Mouse (Mus musculus): Measurements from ENCODE around the gene Irf1.
A peak's percentile ranks its signal among the peaks of the same experiment; 100 is the strongest.
"Not testable (repeated sequence)": the region's sequence is repeated elsewhere in the genome, so short reads cannot be mapped to it uniquely, and the experiment has no call there.

Irf1 gene

GRCm38 (mm10) chr11:53769760-53770124 is at the start of gene Irf1:
TSS of gene Irf1 (plus strand) at chr11:53770014.
- DNase-seq (ENCODE audit: low read depth, low spot score), result peak; percentile 87

GRCm38 (mm10) chr11:53720715-53721114 is 49.1 kb upstream of the Irf1 start, which contains the start of gene Il5:
TSS of gene Il5 (plus strand) at chr11:53720794.
- DNase-seq (ENCODE audit: low read depth, low spot score), result no peak

GRCm38 (mm10) chr11:53731457-53731856 is 38.4 kb upstream of the Irf1 start:
- no peak for DNase-seq (ENCODE audit: low read depth, low spot score)

- no peak for DNase-seq (ENCODE audit: low read depth, low spot score)
Observed at GRCm38 (mm10) chr11:53732244-53732643, 37.6 kb upstream of the Irf1 start.

- DNase-seq (ENCODE audit: low read depth, low spot score), result peak; percentile 19
Observed at GRCm38 (mm10) chr11:53733824-53734223, 36.0 kb upstream of the Irf1 start.

- no peak for DNase-seq (ENCODE audit: low read depth, low spot score)
Observed at GRCm38 (mm10) chr11:53734431-53734830, 35.4 kb upstream of the Irf1 start.

- DNase-seq (ENCODE audit: low read depth, low spot score), result no peak
Observed at GRCm38 (mm10) chr11:53734970-53735681, 34.7 kb upstream of the Irf1 start.

- DNase-seq (ENCODE audit: low read depth, low spot score), result peak; percentile 90
Observed at GRCm38 (mm10) chr11:53735682-53736245, 34.0 kb upstream of the Irf1 start.

- peak; percentile 87 for DNase-seq (ENCODE audit: low read depth, low spot score)
Observed at GRCm38 (mm10) chr11:53736771-53737572, 32.8 kb upstream of the Irf1 start.

GRCm38 (mm10) chr11:53737573-53737946 is 32.3 kb upstream of the Irf1 start:
- DNase-seq (ENCODE audit: low read depth, low spot score), result peak; percentile 67

- peak; percentile 43 for DNase-seq (ENCODE audit: low read depth, low spot score)
Observed at GRCm38 (mm10) chr11:53742353-53742752, 27.5 kb upstream of the Irf1 start.

GRCm38 (mm10) chr11:53745260-53745659 is 24.6 kb upstream of the Irf1 start:
- DNase-seq (ENCODE audit: low read depth, low spot score), result no peak

GRCm38 (mm10) chr11:53747985-53748384 is 21.8 kb upstream of the Irf1 start:
- DNase-seq (ENCODE audit: low read depth, low spot score), result no peak

- no peak for DNase-seq (ENCODE audit: low read depth, low spot score)
Observed at GRCm38 (mm10) chr11:53748614-53749013, 21.2 kb upstream of the Irf1 start.

GRCm38 (mm10) chr11:53749306-53749705 is 20.5 kb upstream of the Irf1 start:
- DNase-seq (ENCODE audit: low read depth, low spot score), result no peak

GRCm38 (mm10) chr11:53749716-53750352 is 20.0 kb upstream of the Irf1 start:
- DNase-seq (ENCODE audit: low read depth, low spot score), result no peak

- no peak for DNase-seq (ENCODE audit: low read depth, low spot score)
Observed at GRCm38 (mm10) chr11:53755011-53755595, 14.7 kb upstream of the Irf1 start.

- DNase-seq (ENCODE audit: low read depth, low spot score), result no peak
Observed at GRCm38 (mm10) chr11:53757612-53758011, 12.2 kb upstream of the Irf1 start.

GRCm38 (mm10) chr11:53758033-53758432 is 11.8 kb upstream of the Irf1 start:
- not testable (repeated sequence) for DNase-seq (ENCODE audit: low read depth, low spot score)

- DNase-seq (ENCODE audit: low read depth, low spot score), result no peak
Observed at GRCm38 (mm10) chr11:53758791-53759351, 10.9 kb upstream of the Irf1 start.

Measured in brain, adult 2 months (tissue).